ENCODE assay signal across 17 mouse cellular contexts in the genomic region with DNA sequence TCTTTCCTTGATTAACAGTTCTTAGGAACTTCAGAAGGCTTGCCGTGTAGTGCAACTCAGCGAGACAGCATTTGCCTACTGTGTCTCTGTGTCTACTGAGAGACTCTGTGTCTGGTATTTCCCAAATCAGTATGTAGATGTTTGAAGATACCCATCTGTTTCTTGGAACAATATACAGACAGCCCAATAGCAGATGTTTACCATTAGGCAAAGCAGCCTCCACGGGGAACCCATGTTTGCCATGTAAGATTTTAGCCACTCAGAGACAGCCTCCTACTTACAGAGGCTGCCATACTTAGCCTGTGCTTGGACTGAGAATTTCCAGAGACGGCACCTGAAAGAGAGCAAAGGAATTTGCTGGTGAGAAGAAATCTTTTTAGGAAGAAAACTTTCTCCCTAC.
DNase-seq lines count a peak whose midpoint lies in the region; ATAC-seq and TF ChIP-seq lines count a peak whose summit lies in the region.
"Had no signal": no experiment of that assay in that cellular context is flagged by ENCODE, and none has a peak within 500 bp of the region (broad histone marks: within the 10 kb centered on the region; RNA-seq: fewer than 3 reads in every experiment).

No protein-coding gene starts in this region.

- TF ChIP-seq EP300 in stomach, postnatal 0 days (optimal IDR thresholded peaks at IDR 0.05): no peak

- TF ChIP-seq CTCF in stomach, postnatal 0 days (IDR thresholded peaks at IDR 0.05; ENCODE audit: low read depth): no peak

- H3K4me1 ChIP-seq in kidney, embryonic 14.5 days (ENCODE audit: control insufficient read depth, insufficient read depth, low read length): 0 out of 2 replicates have a peak, but pooled peaks cover 6% of the 10 kb centered on the region
- H3K4me1 ChIP-seq in stomach, embryonic 14.5 days (ENCODE audit: control insufficient read depth, insufficient read depth, low read length): 0 out of 2 replicates have a peak, but pooled peaks cover 5% of the 10 kb centered on the region
- H3K4me1 ChIP-seq in stomach, postnatal 0 days (replicated peaks; ENCODE audit: control insufficient read depth, insufficient read depth): no peaks in the 10 kb centered on the region
- no peaks in the 10 kb centered on the region for H3K4me1 ChIP-seq in embryonic facial prominence, embryonic 11.5 days (ENCODE audit: control insufficient read depth, insufficient read depth, low read length)
- H3K4me1 ChIP-seq: forebrain, embryonic 15.5 days; hindbrain, embryonic 15.5 days had no signal

- H3K27me3 ChIP-seq in kidney, embryonic 14.5 days (ENCODE audit: control insufficient read depth, insufficient read depth, low read length): no peaks in the 10 kb centered on the region
- no peaks in the 10 kb centered on the region for H3K27me3 ChIP-seq in stomach, embryonic 14.5 days (ENCODE audit: control insufficient read depth, insufficient read depth, low read length)
- H3K27me3 ChIP-seq in stomach, postnatal 0 days (ENCODE audit: control insufficient read depth, insufficient read depth, low read length): no peaks in the 10 kb centered on the region
- H3K27me3 ChIP-seq in embryonic facial prominence, embryonic 11.5 days (ENCODE audit: control insufficient read depth, insufficient read depth, low read length): no peaks in the 10 kb centered on the region
- H3K27me3 ChIP-seq: forebrain, embryonic 15.5 days; heart, embryonic 13.5 days; hindbrain, embryonic 15.5 days had no signal

- ATAC-seq in kidney, embryonic 14.5 days (ENCODE audit: low FRiP score, low TSS enrichment): peak; percentile 43; the same call in 1 of the 2 replicates
- peak; percentile 49; the same call in 1 of the 2 replicates for ATAC-seq in stomach, embryonic 14.5 days (ENCODE audit: insufficient number of reproducible peaks, insufficient read depth, low FRiP score, low read depth)
- no peak for ATAC-seq in stomach, postnatal 0 days (ENCODE audit: low FRiP score, low TSS enrichment)
- ATAC-seq in embryonic facial prominence, embryonic 11.5 days (replicated peaks; ENCODE audit: insufficient number of reproducible peaks, low FRiP score, low TSS enrichment, low read depth): peak; percentile 75; the same call in 1 of the 2 replicates
- ATAC-seq: forebrain, embryonic 15.5 days had no signal

- H3K4me3 ChIP-seq in kidney, embryonic 14.5 days (ENCODE audit: low read length): no peak overlapping the region
- H3K4me3 ChIP-seq in stomach, embryonic 14.5 days (ENCODE audit: low read depth, low read length): no peak overlapping the region
- no peak overlapping the region for H3K4me3 ChIP-seq in stomach, postnatal 0 days (ENCODE audit: low read depth, low read length)
- no peak overlapping the region for H3K4me3 ChIP-seq in embryonic facial prominence, embryonic 11.5 days (ENCODE audit: low read depth, low read length)
- H3K4me3 ChIP-seq: forebrain, embryonic 15.5 days; heart, embryonic 13.5 days; hindbrain, embryonic 15.5 days had no signal

- no peaks in the 10 kb centered on the region; the same call in 1 of the 2 replicates for H3K9me3 ChIP-seq in kidney, embryonic 14.5 days (ENCODE audit: control insufficient read depth, low read length)
- H3K9me3 ChIP-seq in stomach, embryonic 14.5 days (ENCODE audit: control insufficient read depth, low read depth, low read length): no peaks in the 10 kb centered on the region
- H3K9me3 ChIP-seq in stomach, postnatal 0 days (ENCODE audit: control insufficient read depth, low read length): no peaks in the 10 kb centered on the region
- no peaks in the 10 kb centered on the region for H3K9me3 ChIP-seq in embryonic facial prominence, embryonic 11.5 days (replicated peaks; ENCODE audit: control insufficient read depth, low read length)
- H3K9me3 ChIP-seq: forebrain, embryonic 15.5 days; hindbrain, embryonic 15.5 days had no signal

- H3K27ac ChIP-seq in kidney, embryonic 14.5 days (ENCODE audit: low read depth, low read length): no peak overlapping the region
- 0 out of 2 replicates have a peak overlapping the region, but pooled peaks have one; percentile 33 for H3K27ac ChIP-seq in stomach, embryonic 14.5 days (ENCODE audit: low read length)
- H3K27ac ChIP-seq in stomach, postnatal 0 days (replicated peaks): no peak overlapping the region
- H3K27ac ChIP-seq in embryonic facial prominence, embryonic 11.5 days (replicated peaks; ENCODE audit: low read depth, low read length): peak overlapping the region; percentile 44; the same call in 1 of the 2 replicates
- H3K27ac ChIP-seq: forebrain, embryonic 15.5 days; heart, embryonic 13.5 days; hindbrain, embryonic 15.5 days had no signal

- no peak overlapping the region for H3K4me2 ChIP-seq in kidney, embryonic 14.5 days (replicated peaks; ENCODE audit: low read depth, low read length)
- no peak overlapping the region for H3K4me2 ChIP-seq in stomach, embryonic 14.5 days (replicated peaks; ENCODE audit: low read depth, low read length)
- H3K4me2 ChIP-seq in stomach, postnatal 0 days (replicated peaks; ENCODE audit: low read depth): no peak overlapping the region
- H3K4me2 ChIP-seq in embryonic facial prominence, embryonic 11.5 days (ENCODE audit: low read depth, low read length): no peak overlapping the region
- H3K4me2 ChIP-seq: forebrain, embryonic 15.5 days; heart, embryonic 13.5 days; hindbrain, embryonic 15.5 days had no signal

- DNase-seq in kidney, postnatal 10 days: no peak
- no peak for DNase-seq in stomach, postnatal 0 days (ENCODE audit: low spot score)
- DNase-seq in embryonic facial prominence, embryonic 11.5 days (ENCODE audit: low spot score): peak; percentile 73
- DNase-seq in neural tube, embryonic 10.5 days (ENCODE audit: extremely low spot score, low spot score): no peak
- DNase-seq: adrenal gland, adult 2 months; adrenal gland, postnatal 25 days; cerebellum, adult 18-20 months; cerebellum, adult 9-11 months; cerebellum, postnatal 36 days; gastrocnemius, postnatal 36 days; heart, adult 11 months; heart, postnatal 36 days had no signal

- H3K9ac ChIP-seq in kidney, embryonic 14.5 days (ENCODE audit: low read depth, low read length): no peak overlapping the region
- no peak overlapping the region for H3K9ac ChIP-seq in stomach, embryonic 14.5 days (replicated peaks; ENCODE audit: low read depth, low read length)
- no peak overlapping the region for H3K9ac ChIP-seq in stomach, postnatal 0 days (ENCODE audit: low read length)
- no peak overlapping the region for H3K9ac ChIP-seq in embryonic facial prominence, embryonic 11.5 days (replicated peaks; ENCODE audit: low read length)
- H3K9ac ChIP-seq: forebrain, embryonic 15.5 days; heart, embryonic 13.5 days; hindbrain, embryonic 15.5 days had no signal

- no peaks in the 10 kb centered on the region for H3K36me3 ChIP-seq in kidney, embryonic 14.5 days (ENCODE audit: control insufficient read depth, insufficient read depth, low read length)
- H3K36me3 ChIP-seq in stomach, embryonic 14.5 days (ENCODE audit: control insufficient read depth, insufficient read depth, low read length): no peaks in the 10 kb centered on the region
- H3K36me3 ChIP-seq in stomach, postnatal 0 days (ENCODE audit: control insufficient read depth, insufficient read depth, low read length): no peaks in the 10 kb centered on the region
- H3K36me3 ChIP-seq in embryonic facial prominence, embryonic 11.5 days (replicated peaks; ENCODE audit: control insufficient read depth, insufficient read depth, low read depth, low read length): no peaks in the 10 kb centered on the region
- H3K36me3 ChIP-seq: forebrain, embryonic 15.5 days; heart, embryonic 13.5 days; hindbrain, embryonic 15.5 days had no signal

- WGBS in kidney, embryonic 14.5 days: 49% methylated on average over 4 of the region's 4 CpGs
- WGBS in stomach, embryonic 14.5 days: 34% methylated on average over 4 of the region's 4 CpGs
- WGBS in stomach, postnatal 0 days: 49% methylated on average over 4 of the region's 4 CpGs
- WGBS in embryonic facial prominence, embryonic 11.5 days: 44% methylated on average over 4 of the region's 4 CpGs

Comparison
In these comparisons a context has a peak if more than half of its experiments do, and no peak if none do; other contexts are left out.
1. H3K27ac ChIP-seq: peak in stomach, embryonic 14.5 days (single experiment) and embryonic facial prominence, embryonic 11.5 days (single experiment); none in kidney, embryonic 14.5 days (single experiment) and stomach, postnatal 0 days (single experiment).